Mouse (Mus musculus): ENCODE measurements around the gene Ifitm3.

GRCm38 (mm10) chr7:141006446-141006845, 4.1 kb downstream of the Ifitm3 start:
- no peak for TF ChIP-seq CTCF (IDR thresholded peaks at IDR 0.05; ENCODE audit: insufficient read depth, low read length)
- TF ChIP-seq POLR2A (IDR thresholded peaks at IDR 0.05; ENCODE audit: borderline replicate concordance, extremely low read depth, low read depth, low read length): no peak

All from lung, adult 2 months (tissue).